Mouse (Mus musculus) liver, embryonic 15.5 days (tissue): Measurements from ENCODE around the gene Lias. TPM values are rescaled to one million over a fixed set of nuclear protein-coding genes. Genes with fewer than 3 reads are reported as not detected.
A peak's percentile ranks its signal among the peaks of the same experiment; 100 is the strongest.

Experiments
- ATAC-seq: fragments of 200-750 bp; cut with Nextera tagmentation; 2 replicates; pipeline ENCODE4 v1.8.0; 2017; ENCODE audit warnings: moderate number of reproducible peaks, mild to moderate bottlenecking, moderate library complexity; ENCODE audit not compliant: insufficient read depth
- H3K27ac ChIP-seq: fragments of 300-500 bp; sonication (generic); replicated peaks from 2 replicates; pipeline ENCODE4 v1.5.1; 2015; ENCODE audit warnings: mild to moderate bottlenecking, inconsistent platforms
- H3K27me3 ChIP-seq: fragments of 300-500 bp; sonication (generic); 2 replicates; pipeline ENCODE4 v1.6.1; 2015; ENCODE audit warnings: mild to moderate bottlenecking, inconsistent platforms
- H3K36me3 ChIP-seq: fragments of 300-500 bp; sonication (generic); replicated peaks from 2 replicates; pipeline ENCODE4 v1.6.1; 2015; ENCODE audit warnings: moderate library complexity, mild to moderate bottlenecking, inconsistent platforms
- H3K4me1 ChIP-seq: fragments of 300-500 bp; sonication (generic); replicated peaks from 2 replicates; pipeline ENCODE4 v1.6.1; 2015; ENCODE audit warnings: inconsistent platforms
- H3K4me2 ChIP-seq: fragments of 300-500 bp; sonication (generic); 2 replicates; pipeline ENCODE4 v1.6.1; 2015; ENCODE audit warnings: moderate library complexity, mild to moderate bottlenecking, inconsistent platforms
- H3K4me3 ChIP-seq: fragments of 300-500 bp; sonication (generic); replicated peaks from 2 replicates; pipeline ENCODE4 v1.5.1; 2015; ENCODE audit warnings: mild to moderate bottlenecking, inconsistent platforms
- H3K9ac ChIP-seq: fragments of 300-500 bp; sonication (generic); 2 replicates; pipeline ENCODE4 v1.6.1; 2015; ENCODE audit warnings: moderate library complexity, mild to moderate bottlenecking, inconsistent platforms
- H3K9me3 ChIP-seq: fragments of 300-500 bp; sonication (generic); replicated peaks from 2 replicates; pipeline ENCODE4 v1.6.1; 2016; ENCODE audit warnings: inconsistent platforms
- WGBS: fragments of 180-500 bp; shearing (Covaris S2); methylation state at CpG from one replicate; pipeline ENCODE4 v1.1.7; 2015; ENCODE audit warnings: mixed read lengths; ENCODE audit not compliant: insufficient replicate concordance; 5-methylcytosine and 5-hydroxymethylcytosine counted together
- polyA plus RNA-seq: library from polyadenylated mRNA; unstranded; fragments of >200 nt; fragmentation: Nextera tagmentation; extraction: Ambion mirVana; gene quantifications from 2 replicates; pipeline ENCODE4 v1.2.1, GENCODE M21; 2015

Lias gene
- polyA plus RNA-seq, 1 experiment from 2014 or later: 34.4 TPM

DNA sequence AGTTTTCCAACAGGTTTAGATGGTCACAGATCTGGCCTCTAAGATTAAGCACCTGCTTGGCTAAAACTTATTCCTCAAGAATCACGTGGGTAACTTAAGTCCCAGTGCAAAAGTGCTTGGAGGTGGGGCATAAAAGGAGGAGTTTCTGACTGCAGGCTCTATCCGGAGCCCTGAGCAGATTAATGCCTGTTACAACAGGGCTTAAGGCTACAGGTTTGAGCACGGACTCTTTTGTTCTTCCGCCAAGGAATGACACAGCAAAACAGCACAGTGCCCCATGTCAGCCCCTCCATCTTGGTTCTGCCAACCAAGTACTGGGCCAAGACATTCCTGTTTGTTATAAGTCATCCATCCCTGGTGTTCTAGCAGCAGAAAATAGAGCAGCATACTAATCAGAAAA lies 37.0 kb downstream of the Lias start:
- no peak overlapping the region for H3K4me3 ChIP-seq
- no peak for ATAC-seq
- H3K36me3 ChIP-seq: peaks cover 5% of the 10 kb centered on the region
- peaks cover 4% of the 10 kb centered on the region for H3K4me1 ChIP-seq
- H3K9ac ChIP-seq: no peak overlapping the region
- no peaks in the 10 kb centered on the region for H3K9me3 ChIP-seq
- WGBS: 42% methylated on average over 4 of the region's 4 CpGs
- no peaks in the 10 kb centered on the region for H3K27me3 ChIP-seq
- no peak overlapping the region for H3K27ac ChIP-seq
- no peak overlapping the region for H3K4me2 ChIP-seq

DNA sequence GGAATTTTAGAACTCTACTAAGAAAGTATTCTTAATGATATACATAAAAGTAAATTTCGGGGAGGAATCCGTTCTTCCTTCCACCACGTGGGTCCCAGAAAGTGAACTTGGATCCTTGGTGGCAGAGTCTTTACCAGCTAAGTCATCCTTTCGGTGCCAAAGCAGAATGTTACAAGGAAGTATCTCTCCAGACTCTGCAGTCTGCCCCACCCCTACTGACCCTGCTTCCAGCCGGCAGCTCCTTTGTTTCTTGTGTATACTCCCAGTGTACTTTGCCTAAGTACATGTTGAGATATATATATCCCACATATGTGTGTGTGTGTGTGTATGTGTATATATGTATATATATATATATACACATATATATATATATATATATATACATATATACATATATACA lies 38.1 kb downstream of the Lias start:
- WGBS: 71% methylated on average over 5 of the region's 5 CpGs
- Histone ChIP-seq H3K27me3 (no peaks in the 10 kb centered on the region), H3K4me2 (no peak overlapping the region), H3K4me1 (0 out of 2 replicates have a peak, but pooled peaks cover 3% of the 10 kb centered on the region), H3K9me3 (no peaks in the 10 kb centered on the region), H3K27ac (no peak overlapping the region), H3K36me3 (no peaks in the 10 kb centered on the region; the same call in 1 of the 2 replicates), H3K4me3 (no peak overlapping the region), H3K9ac (no peak overlapping the region)
- ATAC-seq: no peak

DNA sequence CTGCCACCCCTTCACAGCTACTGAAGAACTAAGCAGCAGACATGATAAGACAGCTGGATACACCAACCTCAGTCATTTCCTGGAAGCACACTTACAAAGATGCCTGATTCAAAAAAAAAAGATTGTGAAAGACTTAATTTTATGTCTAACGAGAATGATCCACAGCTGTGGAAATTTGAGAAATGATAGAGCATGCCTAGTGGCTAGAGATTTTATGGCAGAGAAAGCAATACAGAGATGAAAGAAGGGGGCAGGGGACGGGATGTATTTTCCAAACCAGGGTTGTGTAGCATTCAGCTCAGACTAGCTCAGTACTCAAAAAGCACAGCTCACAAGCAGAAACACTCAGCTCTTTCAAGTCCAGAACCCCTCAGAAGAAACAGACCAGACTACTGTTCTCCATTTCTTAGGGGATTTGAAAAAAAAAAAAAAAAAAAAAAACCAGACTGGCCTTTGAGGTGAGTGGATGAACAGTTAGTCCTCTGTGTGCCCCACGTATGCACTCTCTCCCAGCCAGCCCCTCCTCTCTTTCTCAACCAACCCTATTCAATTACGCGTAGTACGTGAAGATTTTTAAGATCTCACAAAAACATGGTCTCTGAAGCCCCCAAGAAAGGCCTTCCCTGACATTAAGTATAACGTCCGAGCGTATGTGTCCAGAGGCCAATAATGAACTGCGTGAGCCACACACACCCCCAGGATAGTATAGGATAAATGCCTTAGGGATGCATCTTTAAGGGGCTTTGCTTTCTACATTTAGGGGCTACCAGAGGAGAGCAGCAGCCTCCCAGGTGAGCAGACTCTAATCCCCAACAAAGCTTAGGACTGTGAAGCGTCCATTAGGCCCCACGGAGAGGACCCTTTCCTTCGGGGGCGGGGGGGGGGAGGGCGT lies 43.4 kb downstream of the Lias start:
- no peak for ATAC-seq
- no peaks in the 10 kb centered on the region for H3K9me3 ChIP-seq
- H3K36me3 ChIP-seq: no peaks in the 10 kb centered on the region
- H3K9ac ChIP-seq: peak overlapping the region; percentile 66
- 19% methylated on average over 15 of the region's 15 CpGs for WGBS
- 0 out of 2 replicates have a peak overlapping the region, but pooled peaks have one; percentile 60 for H3K27ac ChIP-seq
- H3K4me3 ChIP-seq: peak overlapping the region; percentile 74
- H3K4me2 ChIP-seq: peak overlapping the region; percentile 95
- H3K4me1 ChIP-seq: peaks cover 24% of the 10 kb centered on the region
- H3K27me3 ChIP-seq: peaks cover 4% of the 10 kb centered on the region; the same call in 1 of the 2 replicates

DNA sequence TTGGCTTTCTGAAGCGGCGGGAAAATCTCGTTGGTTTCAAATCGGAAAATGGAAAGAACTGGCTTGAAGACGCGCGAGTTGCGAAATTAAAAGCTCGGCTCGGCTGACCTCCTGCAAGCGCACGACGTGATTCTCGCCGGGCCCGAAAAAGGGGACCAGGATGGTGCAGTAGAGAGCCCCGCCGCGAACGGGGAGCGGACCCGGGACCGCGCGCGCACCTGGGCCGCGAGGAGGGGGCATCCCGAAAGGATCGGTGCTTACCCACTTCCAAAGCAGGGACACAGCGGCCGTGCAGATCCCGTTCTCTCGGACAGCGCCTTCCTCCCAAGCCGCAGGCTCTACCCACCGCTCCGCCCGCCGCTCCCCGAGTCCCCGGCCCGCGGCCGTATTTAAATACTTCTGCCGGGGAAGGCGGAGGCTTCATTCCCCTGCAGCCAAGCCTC lies 44.1 kb downstream of the Lias start:
- 0% methylated on average over 42 of the region's 47 CpGs for WGBS
- H3K36me3 ChIP-seq: no peaks in the 10 kb centered on the region
- H3K27ac ChIP-seq: peak overlapping the region; percentile 60
- no peak for ATAC-seq
- peak overlapping the region; percentile 95 for H3K4me2 ChIP-seq
- H3K9ac ChIP-seq: peak overlapping the region; percentile 66
- peaks cover 24% of the 10 kb centered on the region for H3K4me1 ChIP-seq
- peaks cover 4% of the 10 kb centered on the region; the same call in 1 of the 2 replicates for H3K27me3 ChIP-seq
- H3K9me3 ChIP-seq: no peaks in the 10 kb centered on the region
- peak overlapping the region; percentile 74 for H3K4me3 ChIP-seq

DNA sequence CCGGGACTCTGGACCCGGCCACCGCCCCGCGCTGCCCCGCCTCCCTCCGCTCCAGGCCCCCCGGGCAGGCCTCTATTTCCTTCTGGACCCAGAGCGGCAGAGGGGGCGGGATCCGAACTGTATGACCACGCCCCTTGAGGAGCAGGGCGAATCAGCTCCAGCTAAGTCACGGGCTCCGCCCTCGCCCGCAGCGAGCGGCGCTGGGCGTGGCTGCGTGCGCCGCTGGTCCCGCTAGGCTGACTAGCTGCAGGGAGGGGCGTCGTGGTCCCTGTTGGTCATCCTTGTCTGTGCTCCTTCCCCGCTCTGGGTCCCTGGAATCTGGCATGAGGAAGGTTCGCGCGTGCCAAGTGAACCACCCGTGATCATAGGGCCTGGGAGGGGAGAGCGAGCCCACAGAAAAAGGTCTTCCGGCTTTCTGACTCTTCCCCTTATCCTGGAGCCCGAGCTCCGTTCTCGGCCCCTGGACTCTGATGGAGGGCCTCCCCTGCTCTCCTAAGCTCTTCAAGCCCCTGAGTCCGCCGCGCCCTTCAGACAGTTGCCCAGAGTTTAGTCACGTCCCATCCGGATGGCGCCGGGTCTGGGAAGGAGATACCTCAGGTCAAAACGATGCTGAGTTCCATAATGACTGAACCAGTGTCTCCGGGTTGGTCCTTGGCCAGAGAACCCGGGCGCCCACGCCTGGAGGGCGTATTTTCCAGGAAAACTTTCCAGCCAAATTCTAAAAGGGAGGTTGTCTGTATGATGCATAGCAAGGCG lies 44.7 kb downstream of the Lias start, which contains the start of gene Ugdh:
Gene Ugdh, minus strand, starts transcription at position 144 of the 756 bp plus-strand sequence.
- Histone ChIP-seq H3K36me3 (no peaks in the 10 kb centered on the region), H3K9me3 (no peaks in the 10 kb centered on the region), H3K9ac (peak within 1 kb of the TSS; percentile 66), H3K27ac (peak within 1 kb of the TSS; percentile 78), H3K4me2 (peak within 1 kb of the TSS; percentile 95), H3K4me3 (peak within 1 kb of the TSS; percentile 74), H3K4me1 (peaks cover 24% of the 10 kb centered on the region), H3K27me3 (peaks cover 4% of the 10 kb centered on the region; the same call in 1 of the 2 replicates)
- under 1% methylated on average over 51 of the region's 51 CpGs for WGBS
- ATAC-seq: peak; percentile 97

DNA sequence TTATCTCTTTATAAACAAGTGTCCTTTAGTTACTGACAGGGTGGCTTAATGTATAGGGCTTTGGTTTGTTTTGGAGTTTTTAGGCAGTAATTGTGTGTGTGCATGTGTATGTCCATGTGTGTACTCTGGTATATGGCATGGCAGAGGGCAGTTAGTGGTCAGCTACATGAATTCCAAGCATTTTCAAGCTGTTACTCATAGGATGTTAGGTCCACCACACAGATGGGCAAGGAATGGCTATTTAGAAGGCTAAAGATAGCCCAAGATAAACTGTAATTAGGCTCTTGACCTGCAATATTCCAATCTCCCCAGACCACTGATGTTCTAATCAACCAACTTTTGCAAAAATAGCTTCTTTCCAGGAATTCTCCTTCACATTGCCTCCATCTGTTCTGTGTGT lies 46.7 kb downstream of the Lias start:
- Histone ChIP-seq H3K4me3 (no peak overlapping the region), H3K4me2 (no peak overlapping the region), H3K9ac (no peak overlapping the region), H3K9me3 (no peaks in the 10 kb centered on the region), H3K4me1 (peaks cover 24% of the 10 kb centered on the region), H3K27me3 (peaks cover 4% of the 10 kb centered on the region; the same call in 1 of the 2 replicates), H3K36me3 (no peaks in the 10 kb centered on the region), H3K27ac (no peak overlapping the region)
- ATAC-seq: no peak

DNA sequence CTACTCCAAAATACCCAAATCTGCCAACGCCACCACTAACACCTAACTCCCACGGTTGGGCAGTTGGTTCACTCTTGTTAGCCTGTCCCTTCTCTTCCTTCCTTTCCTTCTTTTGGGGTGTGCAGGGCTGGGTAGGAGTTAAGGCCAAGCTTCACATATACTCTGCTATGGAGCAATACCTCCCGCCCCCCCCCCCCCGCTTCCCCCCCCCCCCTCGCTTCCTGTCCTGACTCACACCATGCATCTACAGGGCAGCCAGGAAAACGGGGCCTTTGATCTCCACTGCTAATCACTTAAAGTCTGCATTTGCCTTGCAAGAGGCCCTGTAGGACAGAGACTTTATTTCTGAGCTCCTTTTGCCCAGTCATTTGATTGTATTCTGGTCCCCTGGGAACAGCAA lies 53.7 kb downstream of the Lias start:
- Histone ChIP-seq H3K9ac (no peak overlapping the region), H3K4me1 (no peaks in the 10 kb centered on the region), H3K27ac (no peak overlapping the region), H3K36me3 (no peaks in the 10 kb centered on the region; the same call in 1 of the 2 replicates), H3K4me3 (no peak overlapping the region), H3K4me2 (no peak overlapping the region), H3K9me3 (no peaks in the 10 kb centered on the region), H3K27me3 (no peaks in the 10 kb centered on the region)
- 65% methylated on average over 2 of the region's 6 CpGs for WGBS
- ATAC-seq: no peak

DNA sequence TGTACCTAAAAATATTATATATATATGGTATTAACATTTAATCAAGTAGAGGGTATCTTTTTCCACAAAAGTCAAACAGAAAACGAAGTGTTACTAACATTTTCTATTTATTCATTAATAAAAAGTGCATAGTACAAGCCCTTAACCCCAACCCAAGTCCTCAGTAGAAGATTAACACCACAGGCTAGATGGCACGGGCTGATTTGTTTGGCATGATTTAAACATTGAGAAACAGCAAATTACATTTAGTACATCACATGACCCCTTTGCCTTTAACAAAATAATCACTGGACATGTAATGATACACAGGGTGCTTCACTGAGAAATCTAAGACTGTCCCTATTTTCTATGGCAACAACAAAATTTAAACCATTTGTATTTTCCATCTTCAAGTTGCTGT lies 55.5 kb downstream of the Lias start:
- H3K27ac ChIP-seq: no peak overlapping the region
- H3K4me1 ChIP-seq: no peaks in the 10 kb centered on the region
- H3K36me3 ChIP-seq: peaks cover 4% of the 10 kb centered on the region; the same call in 1 of the 2 replicates
- WGBS: 57% methylated on average over 2 of the region's 2 CpGs
- ATAC-seq: no peak
- no peaks in the 10 kb centered on the region for H3K27me3 ChIP-seq
- no peak overlapping the region for H3K4me2 ChIP-seq
- no peak overlapping the region for H3K9ac ChIP-seq
- H3K9me3 ChIP-seq: no peaks in the 10 kb centered on the region
- H3K4me3 ChIP-seq: no peak overlapping the region

DNA sequence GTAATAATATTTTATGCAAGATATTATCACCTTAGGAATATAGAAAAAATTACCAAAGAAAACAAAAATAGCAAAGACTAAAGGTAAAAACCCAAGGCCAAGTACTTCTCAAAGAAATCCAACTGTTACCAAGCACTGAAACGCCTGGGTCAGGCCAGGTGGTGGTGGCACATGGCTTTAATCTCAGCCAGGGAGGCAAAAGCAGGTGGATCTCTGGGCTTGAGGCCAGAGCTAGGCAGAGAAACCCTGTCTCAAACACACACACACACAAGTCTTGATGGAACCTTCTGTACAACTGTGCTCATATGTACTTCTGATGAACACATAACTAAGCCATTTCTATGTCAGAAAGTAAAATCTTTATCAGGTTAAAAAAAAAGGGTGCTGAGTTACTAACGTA lies 56.5 kb downstream of the Lias start:
- WGBS: 66% methylated on average over 2 of the region's 2 CpGs
- H3K9ac ChIP-seq: no peak overlapping the region
- H3K27me3 ChIP-seq: no peaks in the 10 kb centered on the region
- no peak overlapping the region for H3K27ac ChIP-seq
- H3K4me2 ChIP-seq: no peak overlapping the region
- no peak for ATAC-seq
- no peak overlapping the region for H3K4me3 ChIP-seq
- no peaks in the 10 kb centered on the region for H3K9me3 ChIP-seq
- H3K4me1 ChIP-seq: no peaks in the 10 kb centered on the region
- peaks cover 4% of the 10 kb centered on the region; the same call in 1 of the 2 replicates for H3K36me3 ChIP-seq

DNA sequence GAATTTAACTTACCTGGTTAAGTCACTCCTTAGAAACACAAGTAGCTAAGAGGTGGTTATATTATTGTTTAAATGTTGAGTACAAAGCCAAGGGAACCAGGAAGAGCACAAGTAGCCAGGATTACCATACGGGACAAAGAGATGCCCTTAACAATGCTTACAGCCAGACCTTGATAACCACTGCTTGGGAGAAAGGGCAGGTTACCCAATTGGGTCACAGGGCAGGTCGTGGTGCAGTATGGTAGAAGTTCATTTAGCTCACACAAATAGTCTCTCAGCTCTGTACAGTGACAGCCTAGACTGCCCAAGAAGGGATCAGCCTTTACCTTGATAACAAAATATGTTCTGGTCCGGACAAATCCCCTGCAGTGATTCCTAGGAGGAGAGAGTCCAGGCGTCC lies 57.6 kb downstream of the Lias start:
- H3K4me1 ChIP-seq: no peaks in the 10 kb centered on the region
- WGBS: 66% methylated on average over 4 of the region's 4 CpGs
- ATAC-seq: no peak

DNA sequence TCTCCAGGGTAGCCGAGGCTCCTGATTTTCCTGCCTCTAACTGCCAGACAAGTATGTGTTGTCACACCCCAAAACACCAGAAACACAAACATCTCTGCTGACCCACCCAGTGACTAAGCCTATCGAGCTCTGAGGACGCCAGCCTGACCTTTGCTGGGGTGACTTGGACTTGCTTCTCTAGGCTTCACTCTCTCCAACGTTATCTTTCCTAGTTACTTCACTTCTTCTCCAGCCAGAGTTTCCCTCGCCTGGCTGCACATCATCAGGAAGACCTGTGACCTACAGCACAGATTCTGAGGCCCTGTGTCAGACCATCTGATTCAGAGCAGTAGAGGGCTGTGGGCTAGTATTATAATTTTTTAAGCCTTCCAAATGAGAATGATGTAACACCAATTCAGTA lies 63.5 kb downstream of the Lias start:
- Histone ChIP-seq H3K4me3 (no peak overlapping the region), H3K9ac (no peak overlapping the region), H3K36me3 (peaks cover 4% of the 10 kb centered on the region; the same call in 1 of the 2 replicates), H3K4me2 (no peak overlapping the region), H3K27ac (no peak overlapping the region), H3K4me1 (no peaks in the 10 kb centered on the region), H3K9me3 (no peaks in the 10 kb centered on the region), H3K27me3 (no peaks in the 10 kb centered on the region)
- 46% methylated on average over 5 of the region's 5 CpGs for WGBS
- ATAC-seq: no peak

More for the DNA sequence above, 57.6 kb downstream of the Lias start:
- Histone ChIP-seq H3K9ac (no peak overlapping the region), H3K9me3 (no peaks in the 10 kb centered on the region), H3K27me3 (no peaks in the 10 kb centered on the region), H3K36me3 (peaks cover 4% of the 10 kb centered on the region; the same call in 1 of the 2 replicates), H3K4me2 (no peak overlapping the region), H3K4me3 (no peak overlapping the region), H3K27ac (no peak overlapping the region)
